In genomic region chr1:156310630-156311029, GRCm38 (mm10) we compare ENCODE assay signal across 8 mouse cellular contexts. TPM values are rescaled to one million over a fixed set of nuclear protein-coding genes. Genes with fewer than 3 reads are reported as not detected.
A peak's percentile ranks its signal among the peaks of the same experiment; 100 is the strongest.
DNase-seq lines count a peak whose midpoint lies in the region; ATAC-seq and TF ChIP-seq lines count a peak whose summit lies in the region.

Gene Nphs2 (plus strand): TSS chr1:156310727.

- TF ChIP-seq POLR2A in cerebellum, adult 2 months (IDR thresholded peaks at IDR 0.05; ENCODE audit: borderline replicate concordance, insufficient read depth, low read length): no peak

- TF ChIP-seq CTCF in hindbrain, postnatal 0 days (IDR thresholded peaks at IDR 0.05; ENCODE audit: low read depth): no peak
- TF ChIP-seq CTCF in cerebellum, adult 2 months (IDR thresholded peaks at IDR 0.05; ENCODE audit: borderline replicate concordance, insufficient read depth, low read depth, low read length): no peak

- H3K27ac ChIP-seq in hindbrain, postnatal 0 days: no peak within 1 kb of the TSS
- H3K27ac ChIP-seq in cerebellum, adult 2 months (ENCODE audit: insufficient read depth, low read length): no peak within 1 kb of the TSS

- H3K4me3 ChIP-seq in hindbrain, postnatal 0 days (ENCODE audit: low read length): peak within 1 kb of the TSS; percentile 18; the same call in 1 of the 2 replicates
- no peak within 1 kb of the TSS for H3K4me3 ChIP-seq in cerebellum, adult 2 months (replicated peaks; ENCODE audit: insufficient read depth, low read depth, low read length)

- H3K4me2 ChIP-seq in hindbrain, postnatal 0 days (ENCODE audit: low read depth, low read length): peak within 1 kb of the TSS; percentile 46

- WGBS in hindbrain, postnatal 0 days: 9% methylated on average over 29 of the region's 29 CpGs
- 7% methylated on average over 29 of the region's 29 CpGs for WGBS in cerebellum, adult 2 months

- no peak for ATAC-seq in hindbrain, postnatal 0 days

- H3K36me3 ChIP-seq in hindbrain, postnatal 0 days (ENCODE audit: insufficient read depth, low read length): no peaks in the 10 kb centered on the region

- H3K9me3 ChIP-seq in hindbrain, postnatal 0 days (ENCODE audit: low read length): no peaks in the 10 kb centered on the region

- 0 out of 2 replicates have a peak, but pooled peaks cover 3% of the 10 kb centered on the region for H3K4me1 ChIP-seq in hindbrain, postnatal 0 days (ENCODE audit: insufficient read depth, low read length)
- no peaks in the 10 kb centered on the region for H3K4me1 ChIP-seq in cerebellum, adult 2 months (ENCODE audit: control insufficient read depth, insufficient read depth, low read length)

- DNase-seq in heart, adult 11 months: peak; percentile 61
- no peak for DNase-seq in heart, postnatal 36 days
- peak; percentile 24 for DNase-seq in embryo, embryonic 10 days (ENCODE audit: low spot score)
- no peak for DNase-seq in hindbrain, postnatal 0 days (ENCODE audit: low spot score)
- DNase-seq in mesoderm, embryonic 11.5 days (ENCODE audit: low read depth, low spot score): peak; percentile 27
- DNase-seq in yolk sac, embryonic 10.5 days (ENCODE audit: low spot score): peak; percentile 13
- no peak for DNase-seq in frontal cortex, postnatal 25 days (ENCODE audit: low spot score in 2 of 2)
- DNase-seq in cerebellum, adult 2 months: no peak

- intact Hi-C loops in heart, postnatal 36 days (cut with DNase I): no loop called here

- no peak within 1 kb of the TSS for H3K9ac ChIP-seq in hindbrain, postnatal 0 days (replicated peaks; ENCODE audit: low read length)

- peaks cover 34% of the 10 kb centered on the region for H3K27me3 ChIP-seq in hindbrain, postnatal 0 days (ENCODE audit: insufficient read depth, low read length)
- H3K27me3 ChIP-seq in cerebellum, adult 2 months (ENCODE audit: control insufficient read depth, insufficient read depth, low read length): no peaks in the 10 kb centered on the region; the same call in 1 of the 2 replicates

RNA-seq across cellular contexts. Expression of gene Nphs2, which starts in this region (rescaled TPM):
- total RNA-seq in heart, postnatal 36 days (2021): not detected
- total RNA-seq in hindbrain, postnatal 0 days (2014; rRNA removed): 0.31 and 0.47 TPM in 2 replicates
- 0.63 and 0.64 TPM in 2 replicates for polyA plus RNA-seq in hindbrain, postnatal 0 days (2015; fragmentation: Nextera tagmentation; extraction: Ambion mirVana)
- 0.03 and 0.10 TPM in 2 replicates for polyA plus RNA-seq in cerebellum, adult 2 months (2012; rRNA removed)

Comparison
In these comparisons a context has a peak if more than half of its experiments do, and no peak if none do; other contexts are left out.
1. DNase-seq: peak in heart, adult 11 months (single experiment), embryo, embryonic 10 days (single experiment), mesoderm, embryonic 11.5 days (single experiment) and yolk sac, embryonic 10.5 days (single experiment); none in heart, postnatal 36 days (0 of 2), hindbrain, postnatal 0 days (single experiment), frontal cortex, postnatal 25 days (0 of 2) and cerebellum, adult 2 months (0 of 2).